Mouse (Mus musculus): ENCODE results near the gene Gm29797. TPM values are rescaled to one million over a fixed set of nuclear protein-coding genes. Genes with fewer than 3 reads are reported as not detected.

The Gm29797 gene
- total RNA-seq, 2 experiments from 2014 or later = 0.83 to 1.4 TPM

DNA sequence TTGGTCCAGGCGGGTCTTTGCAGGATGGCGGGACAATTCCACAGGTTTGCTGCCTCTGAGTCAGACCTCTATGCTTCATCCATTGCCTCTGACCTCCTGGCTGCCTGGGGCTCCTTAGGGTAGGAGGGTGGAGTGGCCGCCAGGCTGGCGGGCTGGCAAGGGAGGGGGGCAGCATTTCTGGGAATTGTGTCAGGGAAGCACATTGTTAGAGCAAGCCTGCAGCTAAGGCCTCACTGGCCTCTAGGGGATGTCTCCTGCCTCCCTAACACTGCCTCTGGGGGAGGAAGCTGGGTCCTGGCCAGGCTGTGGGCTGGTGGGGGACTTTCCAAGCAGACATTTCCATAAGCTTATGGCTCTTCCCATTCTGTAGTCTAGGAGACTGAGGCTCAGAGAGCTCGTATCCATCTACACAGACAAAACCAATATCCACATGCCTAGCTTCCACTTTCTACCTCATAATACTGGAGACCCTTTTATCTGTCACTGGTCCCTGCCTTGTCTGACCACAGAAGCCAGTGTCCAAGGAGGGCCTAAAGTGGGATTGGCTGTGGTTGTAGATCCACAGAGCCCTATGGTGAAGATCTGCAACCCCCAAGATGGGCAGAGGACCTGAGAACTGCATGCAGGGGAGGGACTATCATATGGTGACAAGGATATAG is 20.4 kb downstream of the Gm29797 start:
- DNase-seq (ENCODE audit: low spot score in 2 of 2) = no peak
- Histone ChIP-seq H3K4me3 (no peak overlapping the region), H3K27ac (peak overlapping the region; percentile 84)
- TF ChIP-seq CTCF (conservative IDR thresholded peaks at IDR 0.05) = peak; percentile 62

DNA sequence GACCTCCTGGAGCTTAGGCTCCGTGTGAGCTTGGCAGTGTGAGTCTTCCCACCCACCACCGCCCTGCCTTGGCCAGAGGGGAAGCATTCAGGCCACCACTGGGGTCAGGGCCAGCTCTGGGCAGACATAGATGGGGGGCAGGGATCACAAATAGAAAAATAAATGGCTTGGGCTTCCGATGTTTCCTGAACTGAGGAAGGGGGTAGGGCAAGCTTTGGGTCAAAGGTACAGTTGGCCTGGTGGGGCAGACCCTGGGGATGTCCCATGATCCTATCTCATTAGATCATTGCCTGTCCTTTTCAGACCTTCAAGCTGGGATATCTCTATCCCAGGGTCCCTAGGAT is 20.9 kb downstream of the Gm29797 start:
- no peak for TF ChIP-seq CTCF (conservative IDR thresholded peaks at IDR 0.05)
- no peak overlapping the region for H3K4me3 ChIP-seq
- DNase-seq (ENCODE audit: low spot score in 2 of 2) = no peak
- H3K27ac ChIP-seq = peak overlapping the region; percentile 84

DNA sequence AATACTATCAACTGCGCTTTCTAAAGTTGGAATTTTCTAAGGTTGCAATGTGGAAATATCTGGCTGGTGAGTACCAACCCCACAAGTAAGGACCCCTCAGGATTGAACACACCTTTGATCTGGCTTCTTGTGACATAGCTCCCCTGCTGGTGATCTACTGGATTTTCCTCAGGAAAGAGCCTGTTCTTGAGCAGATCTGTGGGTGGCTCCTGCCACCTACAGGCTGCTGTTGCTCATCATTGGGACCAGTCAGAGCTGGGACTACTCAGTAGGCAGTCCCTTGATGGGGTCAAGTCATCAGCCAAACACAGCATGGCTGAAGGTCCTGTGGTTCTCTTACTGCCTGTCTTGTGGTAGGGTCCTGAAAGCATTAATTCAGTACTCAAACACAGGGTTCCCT is 21.9 kb downstream of the Gm29797 start:
- TF ChIP-seq CTCF (conservative IDR thresholded peaks at IDR 0.05) = peak; percentile 99
- peak; percentile 77 to 83 for DNase-seq (ENCODE audit: low spot score in 2 of 2)
- Histone ChIP-seq H3K4me3 (no peak overlapping the region), H3K27ac (peak overlapping the region; percentile 96; the same call in 1 of the 2 replicates)

DNA sequence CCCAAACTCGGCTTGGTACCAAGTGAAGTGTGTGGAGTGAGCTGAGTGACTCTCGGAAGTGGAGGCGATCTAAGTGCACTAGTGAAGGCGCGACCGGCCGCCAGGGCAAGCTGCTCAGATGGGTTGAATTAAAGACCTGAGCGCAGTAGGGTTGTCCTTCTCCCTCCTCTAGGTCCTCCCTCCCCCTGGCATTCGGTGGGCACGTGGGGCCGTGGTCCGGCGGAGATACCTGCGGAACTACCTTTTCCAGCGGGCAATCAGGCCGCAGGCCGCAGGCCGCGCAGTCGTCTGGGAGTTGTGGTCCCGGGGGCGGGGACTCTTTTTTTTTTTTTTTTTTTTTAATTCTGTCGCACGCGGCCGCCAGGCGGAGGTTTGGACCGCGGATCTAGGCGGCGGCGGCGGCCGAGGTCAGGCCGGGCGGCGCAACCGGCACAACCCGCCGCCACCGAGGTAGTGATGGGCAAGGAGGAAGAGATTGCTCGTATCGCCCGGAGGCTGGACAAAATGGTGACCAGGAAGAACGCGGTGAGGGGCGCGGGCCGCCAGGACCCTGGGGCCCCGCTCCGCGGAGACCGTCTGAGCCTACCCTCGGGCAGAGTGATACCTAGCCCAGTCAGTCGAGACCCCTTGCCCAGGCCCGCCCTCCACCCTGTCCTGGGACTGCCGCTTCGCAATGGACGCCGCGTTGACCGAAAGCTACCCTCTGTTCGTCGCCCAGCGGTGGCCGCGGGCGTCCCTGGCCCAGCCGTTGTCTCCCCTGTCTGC is 23.3 kb downstream of the Gm29797 start, which contains the start of gene Tcea2:
Gene Tcea2, plus strand, starts transcription at position 360 of the 765 bp plus-strand sequence.
- Histone ChIP-seq H3K4me3 (peak within 1 kb of the TSS; percentile 93), H3K27ac (peak within 1 kb of the TSS; percentile 96)
- peak; percentile 70 for TF ChIP-seq CTCF (conservative IDR thresholded peaks at IDR 0.05)
- peak; percentile 53 to 65 for DNase-seq (ENCODE audit: low spot score in 2 of 2)

DNA sequence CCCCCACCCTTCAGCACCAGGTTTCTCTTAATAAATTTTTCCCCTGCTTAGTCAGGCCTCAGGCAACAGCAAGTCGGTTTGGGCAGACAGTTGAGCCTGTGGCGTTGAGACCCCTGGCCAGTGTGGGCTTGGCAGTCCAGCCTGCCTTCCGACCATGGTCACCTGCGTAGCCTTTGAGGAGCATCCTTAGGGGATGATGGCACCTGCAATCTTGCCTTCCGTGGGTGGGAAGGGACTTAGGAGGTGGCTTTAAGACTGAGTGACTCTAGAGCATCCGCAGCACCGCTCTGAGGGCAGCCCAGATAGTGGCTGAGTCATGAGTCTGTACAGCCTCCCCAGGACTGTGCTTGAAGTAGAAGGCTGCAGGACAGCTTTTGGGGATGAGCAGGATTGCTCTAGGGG is 23.9 kb downstream of the Gm29797 start:
- peak overlapping the region; percentile 93 for H3K4me3 ChIP-seq
- H3K27ac ChIP-seq = peak overlapping the region; percentile 96
- peak in 1 of 2 experiments; percentile 10 for DNase-seq (ENCODE audit: low spot score in 2 of 2)
- TF ChIP-seq CTCF (conservative IDR thresholded peaks at IDR 0.05) = no peak

DNA sequence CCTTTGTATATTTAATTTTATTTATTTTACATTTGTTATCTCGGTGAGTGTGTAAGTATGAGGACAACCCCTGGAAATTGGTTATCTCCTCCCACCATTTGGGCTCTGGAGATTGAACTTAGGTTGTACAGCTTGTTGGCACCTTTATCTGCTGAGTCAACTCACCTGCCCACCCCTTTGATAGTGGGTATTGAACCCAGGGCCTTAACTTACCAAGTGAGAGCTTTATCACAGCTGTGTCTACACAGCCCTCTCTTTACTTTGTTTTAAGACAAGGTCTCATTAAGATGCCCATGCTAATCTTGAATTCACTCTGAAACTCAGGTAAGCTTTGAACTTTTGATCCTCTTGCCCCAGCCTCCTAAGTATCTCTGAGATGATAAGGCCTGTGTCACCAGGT is 25.1 kb downstream of the Gm29797 start:
- Histone ChIP-seq H3K27ac (no peak overlapping the region), H3K4me3 (no peak overlapping the region)
- peak in 1 of 2 experiments; percentile 6 for DNase-seq (ENCODE audit: low spot score in 2 of 2)
- TF ChIP-seq CTCF (conservative IDR thresholded peaks at IDR 0.05) = no peak

DNA sequence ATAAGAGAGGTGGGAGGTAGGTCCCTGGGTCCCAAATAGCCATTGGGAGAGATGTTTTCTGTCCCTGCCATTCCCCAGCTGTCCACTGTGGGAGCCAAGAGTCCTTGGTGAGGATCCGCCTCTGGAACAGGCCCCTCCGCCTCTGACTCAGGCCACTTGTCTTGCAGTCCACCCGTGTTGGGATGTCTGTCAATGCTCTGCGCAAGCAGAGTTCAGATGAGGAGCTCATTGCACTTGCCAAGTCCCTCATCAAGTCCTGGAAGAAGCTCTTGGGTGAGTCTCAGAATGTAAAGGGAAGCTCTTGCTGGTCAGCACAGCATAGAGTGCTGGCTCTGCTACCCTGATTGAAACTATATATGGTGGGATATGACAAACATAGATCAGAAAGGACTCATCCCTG is 26.5 kb downstream of the Gm29797 start:
- TF ChIP-seq CTCF (conservative IDR thresholded peaks at IDR 0.05) = peak; percentile 11; the same call in 1 of the 2 replicates
- H3K27ac ChIP-seq = no peak overlapping the region

DNA sequence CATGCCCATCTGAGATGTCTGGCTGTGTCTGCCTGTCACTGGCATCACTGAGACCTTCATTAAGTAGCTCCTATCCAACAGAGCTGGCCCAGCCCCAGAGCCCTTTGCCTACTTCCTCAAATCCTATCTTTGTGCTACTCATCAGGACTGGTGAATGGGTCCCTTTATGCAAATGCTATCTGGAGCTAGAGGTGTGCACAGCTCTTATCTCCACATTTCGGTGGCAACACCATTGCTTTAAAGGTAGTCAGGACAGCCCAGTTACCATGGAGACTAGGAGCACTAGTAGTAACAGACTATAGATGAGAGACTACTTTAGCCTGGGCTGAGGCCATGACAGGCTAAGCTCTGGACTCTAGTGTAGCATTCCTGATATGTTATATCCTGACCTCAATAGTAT is 27.9 kb downstream of the Gm29797 start:
- H3K4me3 ChIP-seq = no peak overlapping the region
- no peak for TF ChIP-seq CTCF (conservative IDR thresholded peaks at IDR 0.05)
- H3K27ac ChIP-seq = no peak overlapping the region
- peak in 1 of 2 experiments; percentile 7 for DNase-seq (ENCODE audit: low spot score in 2 of 2)

More for the DNA sequence above, 26.5 kb downstream of the Gm29797 start:
- no peak overlapping the region for H3K4me3 ChIP-seq
- DNase-seq (ENCODE audit: low spot score in 2 of 2) = peak in 1 of 2 experiments; percentile 7

DNA sequence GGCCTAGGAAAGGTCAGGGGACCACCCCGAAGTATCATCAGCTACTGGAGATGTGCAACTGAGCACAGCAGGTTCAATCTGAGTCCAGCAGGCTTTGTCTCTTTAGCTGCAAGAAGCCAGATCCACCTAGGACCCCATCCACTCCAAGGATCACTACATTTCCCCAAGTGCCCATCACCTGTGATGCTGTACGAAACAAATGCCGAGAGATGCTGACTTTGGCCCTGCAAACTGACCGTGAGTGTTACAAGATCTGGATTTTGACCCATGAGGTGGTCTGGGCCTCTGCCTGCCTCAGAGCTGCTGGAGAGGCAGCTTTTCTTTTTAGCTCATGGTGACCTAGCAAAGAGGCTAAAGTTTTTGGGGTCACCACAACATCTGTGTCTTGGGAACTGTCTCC is 28.9 kb downstream of the Gm29797 start:
- TF ChIP-seq CTCF (conservative IDR thresholded peaks at IDR 0.05) = no peak
- Histone ChIP-seq H3K4me3 (no peak overlapping the region), H3K27ac (no peak overlapping the region)
- DNase-seq (ENCODE audit: low spot score in 2 of 2) = no peak

DNA sequence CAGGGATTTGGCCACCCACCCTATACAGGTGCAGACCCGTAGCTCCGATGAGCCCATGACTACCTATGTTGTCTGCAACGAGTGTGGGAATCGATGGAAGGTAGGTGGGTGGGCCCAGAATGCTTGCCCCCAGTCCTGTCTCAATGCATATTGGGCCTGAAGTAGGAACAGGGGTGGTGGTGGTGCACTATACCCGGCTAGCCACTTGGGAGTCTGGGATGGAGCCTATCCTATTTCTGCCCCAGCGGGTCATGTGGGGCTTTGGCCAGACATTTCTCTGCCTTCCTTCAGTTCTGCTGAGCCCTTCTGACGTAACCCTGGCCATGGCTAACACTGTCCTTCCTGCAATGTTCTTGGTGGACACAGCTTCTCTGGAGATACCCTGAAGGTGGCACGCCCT is 30.8 kb downstream of the Gm29797 start:
- Histone ChIP-seq H3K4me3 (no peak overlapping the region), H3K27ac (no peak overlapping the region)
- TF ChIP-seq CTCF (conservative IDR thresholded peaks at IDR 0.05) = no peak
- no peak for DNase-seq (ENCODE audit: low spot score in 2 of 2)

DNA sequence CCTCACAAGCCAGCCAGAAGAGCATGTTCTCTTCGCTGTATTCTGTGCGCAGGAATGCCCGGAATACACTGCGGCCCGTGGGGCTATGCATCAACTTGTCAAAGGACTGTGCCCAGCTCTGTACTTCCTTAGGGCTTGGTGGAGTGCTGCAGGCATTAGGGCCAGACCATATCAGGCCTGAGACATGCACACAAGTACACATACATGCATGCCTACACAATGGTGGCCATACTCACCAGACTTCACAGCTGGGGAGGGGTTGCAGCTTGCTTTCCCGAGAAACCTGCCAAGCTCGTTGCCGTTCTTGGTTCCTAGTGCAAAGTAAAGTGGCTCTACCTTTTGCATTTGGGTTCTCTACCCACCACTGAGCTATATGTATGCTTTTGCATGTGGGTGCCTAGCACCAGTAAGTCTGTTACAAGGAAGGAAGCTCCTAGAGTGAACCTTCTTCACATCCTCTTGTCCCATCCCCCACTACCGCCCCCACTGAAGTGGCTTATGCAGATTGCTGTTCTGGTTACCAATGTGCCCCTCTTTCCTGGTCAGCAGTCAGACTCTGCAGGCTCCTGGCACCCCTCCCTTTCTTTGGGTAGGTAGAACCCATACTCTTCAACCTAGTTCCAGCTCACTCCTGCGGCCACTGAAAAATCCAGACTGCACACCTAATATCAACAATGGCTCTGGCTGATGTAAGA is 32.8 kb downstream of the Gm29797 start:
- Histone ChIP-seq H3K27ac (no peak overlapping the region), H3K4me3 (no peak overlapping the region)
- TF ChIP-seq CTCF (conservative IDR thresholded peaks at IDR 0.05) = no peak
- DNase-seq (ENCODE audit: low spot score in 2 of 2) = no peak

DNA sequence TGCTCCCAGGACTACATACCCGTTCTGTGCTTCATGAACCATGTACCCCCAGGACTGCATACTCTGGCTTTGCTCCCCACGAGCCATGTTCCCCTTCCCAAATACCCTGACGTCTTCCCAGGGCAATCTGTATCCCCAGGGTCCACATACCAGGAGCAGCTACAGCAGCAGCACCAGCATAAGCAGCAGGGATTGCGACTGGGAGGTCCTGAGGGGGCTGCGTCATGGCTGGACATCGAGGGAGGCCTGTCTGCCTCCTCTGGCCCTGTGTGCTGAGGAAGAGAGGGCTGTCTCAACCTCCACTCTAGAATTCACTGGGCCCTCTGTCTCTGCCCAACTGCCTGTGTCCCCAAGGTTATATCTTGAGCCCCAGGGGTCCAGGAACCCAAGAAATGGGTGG is 34.2 kb downstream of the Gm29797 start:
- TF ChIP-seq CTCF (conservative IDR thresholded peaks at IDR 0.05) = no peak
- DNase-seq (ENCODE audit: low spot score in 2 of 2) = no peak
- Histone ChIP-seq H3K27ac (0 out of 2 replicates have a peak overlapping the region, but pooled peaks have one; percentile 23), H3K4me3 (no peak overlapping the region)

DNA sequence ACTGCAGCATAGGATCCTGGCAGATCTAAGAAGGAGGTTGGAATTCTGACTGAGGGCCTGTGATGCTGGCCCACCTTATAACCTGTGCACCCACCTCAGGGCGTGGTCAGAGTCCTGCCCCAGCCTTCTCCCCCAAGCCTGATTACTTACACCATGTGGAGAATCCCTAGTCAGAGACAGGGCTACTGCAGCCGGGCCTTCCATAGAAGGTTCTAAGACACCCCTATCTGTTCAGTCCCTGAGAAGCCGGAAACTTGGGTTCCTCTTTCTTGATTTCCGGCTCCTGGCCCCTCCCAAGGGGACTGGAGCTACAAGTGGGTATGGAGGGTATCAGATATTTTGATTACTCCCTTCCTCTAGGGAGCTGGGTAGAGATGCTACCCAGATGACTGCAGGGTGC is 34.7 kb downstream of the Gm29797 start:
- Histone ChIP-seq H3K4me3 (no peak overlapping the region), H3K27ac (no peak overlapping the region)
- no peak for DNase-seq (ENCODE audit: low spot score in 2 of 2)
- TF ChIP-seq CTCF (conservative IDR thresholded peaks at IDR 0.05) = no peak

All from layer of hippocampus, adult 2 months (tissue).